Mouse (Mus musculus) neural tube, embryonic 14.5 days (tissue): Measurements from ENCODE around the gene Slc28a1. TPM values are rescaled to one million over a fixed set of nuclear protein-coding genes. Genes with fewer than 3 reads are reported as not detected.
"Not testable (repeated sequence)": the region's sequence is repeated elsewhere in the genome, so short reads cannot be mapped to it uniquely, and the experiment has no call there.

Source experiments
- ATAC-seq: fragments of 200-750 bp; cut with Nextera tagmentation; 2 replicates; pipeline ENCODE4 v1.8.0; 2017; ENCODE audit warnings: low read depth, mild to moderate bottlenecking, moderate TSS enrichment, moderate library complexity
- H3K27ac ChIP-seq: fragments of 300-500 bp; sonication (generic); 2 replicates; pipeline ENCODE4 v1.5.1; 2014; ENCODE audit warnings: low read depth, mild to moderate bottlenecking, control low read depth, low read length, moderate library complexity, mixed read lengths
- H3K27me3 ChIP-seq: fragments of 300-500 bp; sonication (generic); 2 replicates; pipeline ENCODE4 v1.6.1; 2014; ENCODE audit warnings: low read length; ENCODE audit not compliant: control insufficient read depth, insufficient read depth
- H3K36me3 ChIP-seq: fragments of 300-500 bp; sonication (generic); 2 replicates; pipeline ENCODE4 v1.6.1; 2014; ENCODE audit warnings: low read length, mixed read lengths; ENCODE audit not compliant: control insufficient read depth, insufficient read depth
- H3K4me1 ChIP-seq: fragments of 300-500 bp; sonication (generic); 2 replicates; pipeline ENCODE4 v1.6.1; 2014; ENCODE audit warnings: low read length; ENCODE audit not compliant: control insufficient read depth, insufficient read depth
- H3K4me2 ChIP-seq: fragments of 300-500 bp; sonication (generic); 2 replicates; pipeline ENCODE4 v1.6.1; 2014; ENCODE audit warnings: mild to moderate bottlenecking, low read depth, low read length, control low read depth
- H3K4me3 ChIP-seq: fragments of 300-500 bp; sonication (generic); 2 replicates; pipeline ENCODE4 v1.5.1; 2014; ENCODE audit warnings: low read depth, low read length, control low read depth, mixed read lengths
- H3K9ac ChIP-seq: fragments of 300-500 bp; sonication (generic); replicated peaks from 2 replicates; pipeline ENCODE4 v1.6.1; 2014; ENCODE audit warnings: low read depth, mild to moderate bottlenecking, control low read depth, low read length, mixed read lengths
- H3K9me3 ChIP-seq: fragments of 300-500 bp; sonication (generic); 2 replicates; pipeline ENCODE4 v1.6.1; 2016; ENCODE audit warnings: low read length; ENCODE audit not compliant: control insufficient read depth
- WGBS: fragments of 180-500 bp; shearing (Covaris S2); extraction: QIAGEN DNeasy Blood & Tissue Kit; methylation state at CpG from one replicate; pipeline ENCODE4 v1.1.7; 2014; 5-methylcytosine and 5-hydroxymethylcytosine counted together
- polyA plus RNA-seq: library from polyadenylated mRNA; unstranded; fragments of >200 nt; fragmentation: Nextera tagmentation; extraction: Ambion mirVana; gene quantifications from 2 replicates; pipeline ENCODE4 v1.2.1, GENCODE M21; 2014

The Slc28a1 gene
- polyA plus RNA-seq, 1 experiment from 2014 or later: not detected

DNA sequence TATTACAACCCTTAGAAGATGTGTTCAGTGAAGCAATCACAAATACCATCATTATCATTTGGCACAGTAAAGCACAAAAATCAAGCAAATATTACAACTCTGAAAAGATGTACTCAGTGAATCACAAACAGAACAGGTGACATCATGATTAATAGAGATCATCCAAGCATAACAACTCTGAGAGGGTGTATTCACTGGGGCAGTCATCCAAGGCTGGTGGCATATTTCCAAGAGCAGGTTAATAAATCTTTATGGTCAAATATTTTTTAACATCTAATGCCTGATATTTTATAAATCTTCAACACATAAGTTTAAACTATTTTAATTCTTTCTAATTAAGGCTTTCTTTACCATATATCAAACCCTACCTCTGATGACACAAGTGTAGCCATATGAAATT lies 71.4 kb downstream of the Slc28a1 start:
- not testable (repeated sequence) for H3K36me3 ChIP-seq, H3K27me3 ChIP-seq, H3K4me2 ChIP-seq, H3K4me1 ChIP-seq, H3K4me3 ChIP-seq, H3K9me3 ChIP-seq, H3K27ac ChIP-seq, ATAC-seq, H3K9ac ChIP-seq

DNA sequence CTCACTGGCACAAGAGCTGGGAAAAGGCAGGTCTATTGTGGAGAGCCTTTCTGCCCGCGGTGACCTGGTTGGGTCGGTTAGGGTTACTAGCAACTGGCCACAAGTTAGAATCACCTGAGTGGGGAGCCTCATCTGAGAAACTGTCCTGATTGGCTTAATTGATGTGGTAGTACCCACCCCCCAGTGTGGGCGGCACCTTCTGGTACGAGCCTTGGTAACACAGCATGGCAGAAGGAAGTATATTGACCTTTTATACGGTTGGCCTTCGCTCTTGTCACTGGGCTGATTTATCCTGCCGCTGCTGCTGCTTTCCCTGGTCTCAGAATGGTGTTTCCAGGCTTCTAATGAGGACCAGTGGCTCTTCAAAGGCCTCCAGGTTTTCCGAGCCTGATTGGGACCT lies 74.6 kb downstream of the Slc28a1 start:
- Histone ChIP-seq H3K9ac (no peak overlapping the region), H3K27ac (no peak overlapping the region), H3K9me3 (no peaks in the 10 kb centered on the region), H3K27me3 (no peaks in the 10 kb centered on the region), H3K4me2 (no peak overlapping the region), H3K4me3 (no peak overlapping the region), H3K4me1 (no peaks in the 10 kb centered on the region), H3K36me3 (no peaks in the 10 kb centered on the region)
- no peak for ATAC-seq
- WGBS: 69% methylated on average over 9 of the region's 9 CpGs

DNA sequence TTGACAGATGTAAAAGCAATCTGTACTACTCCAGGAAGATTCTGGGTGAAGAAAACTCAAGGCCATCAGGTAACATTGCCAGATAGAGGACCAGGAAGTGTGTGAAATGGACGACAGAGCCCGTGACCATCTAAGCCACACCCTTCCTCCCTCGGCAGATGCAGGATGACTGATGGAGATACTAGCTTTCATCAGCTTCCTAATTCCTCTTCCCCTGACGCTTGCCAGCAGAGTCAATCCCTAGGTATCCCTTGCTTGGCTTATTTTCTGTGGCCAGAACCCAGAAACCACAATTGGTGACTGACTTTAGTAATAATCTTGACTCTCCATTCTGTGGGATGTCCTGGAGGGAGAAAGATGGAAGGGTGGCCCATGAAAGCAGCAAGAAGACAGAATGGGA lies 80.9 kb downstream of the Slc28a1 start:
- Histone ChIP-seq H3K36me3 (no peaks in the 10 kb centered on the region), H3K9ac (no peak overlapping the region), H3K27me3 (no peaks in the 10 kb centered on the region), H3K4me2 (no peak overlapping the region), H3K9me3 (no peaks in the 10 kb centered on the region), H3K4me3 (no peak overlapping the region), H3K4me1 (no peaks in the 10 kb centered on the region), H3K27ac (no peak overlapping the region)
- WGBS: 64% methylated on average over 4 of the region's 4 CpGs
- no peak for ATAC-seq

DNA sequence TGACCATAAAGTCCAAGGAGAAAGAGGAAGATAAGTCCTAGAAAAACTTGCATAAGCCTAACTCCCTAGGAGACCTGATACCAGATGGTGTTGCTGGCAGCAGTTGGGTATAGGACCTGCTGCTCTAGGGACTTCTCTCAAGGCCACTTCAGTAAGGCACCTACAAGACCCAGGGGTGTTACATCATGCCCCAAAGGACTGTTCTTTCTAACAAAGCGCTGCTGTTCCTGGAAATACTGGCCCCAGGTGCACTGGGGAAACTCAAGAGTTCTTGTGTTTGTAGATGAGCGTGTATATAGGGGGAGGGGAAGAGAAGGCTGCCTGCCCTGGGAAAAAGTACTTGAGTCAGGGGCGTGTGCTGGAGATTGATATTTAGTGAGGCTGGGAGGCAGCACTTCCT lies 82.2 kb downstream of the Slc28a1 start:
- Histone ChIP-seq H3K9ac (no peak overlapping the region), H3K27ac (no peak overlapping the region), H3K27me3 (no peaks in the 10 kb centered on the region), H3K4me2 (no peak overlapping the region), H3K36me3 (no peaks in the 10 kb centered on the region), H3K4me3 (no peak overlapping the region), H3K4me1 (no peaks in the 10 kb centered on the region), H3K9me3 (no peaks in the 10 kb centered on the region)
- no peak for ATAC-seq
- 81% methylated on average over 3 of the region's 3 CpGs for WGBS

DNA sequence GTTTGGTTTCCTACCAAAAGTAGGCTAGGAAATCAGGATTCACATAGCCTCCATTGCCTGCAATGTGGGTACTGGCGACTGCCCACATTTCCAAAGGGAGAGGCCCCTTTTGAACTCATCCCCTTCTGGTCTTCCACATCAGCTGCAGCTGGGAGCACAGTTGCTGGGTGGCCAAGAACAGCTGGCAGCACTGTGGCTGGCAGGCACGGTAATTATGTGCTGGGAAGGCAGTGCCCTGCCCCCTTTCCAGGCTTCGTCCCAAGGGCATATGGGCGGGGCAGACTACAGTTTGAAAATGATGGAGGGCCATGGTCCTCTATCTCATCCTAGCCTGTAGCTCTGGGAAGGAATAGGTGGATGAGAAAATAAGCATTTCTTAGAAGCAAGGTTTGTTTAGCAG lies 83.9 kb downstream of the Slc28a1 start:
- no peak overlapping the region for H3K4me2 ChIP-seq
- ATAC-seq: no peak
- H3K4me3 ChIP-seq: no peak overlapping the region
- no peaks in the 10 kb centered on the region for H3K27me3 ChIP-seq
- no peak overlapping the region for H3K27ac ChIP-seq
- no peaks in the 10 kb centered on the region for H3K9me3 ChIP-seq
- WGBS: 21% methylated on average over 4 of the region's 4 CpGs
- H3K9ac ChIP-seq: no peak overlapping the region
- H3K36me3 ChIP-seq: no peaks in the 10 kb centered on the region
- no peaks in the 10 kb centered on the region for H3K4me1 ChIP-seq

DNA sequence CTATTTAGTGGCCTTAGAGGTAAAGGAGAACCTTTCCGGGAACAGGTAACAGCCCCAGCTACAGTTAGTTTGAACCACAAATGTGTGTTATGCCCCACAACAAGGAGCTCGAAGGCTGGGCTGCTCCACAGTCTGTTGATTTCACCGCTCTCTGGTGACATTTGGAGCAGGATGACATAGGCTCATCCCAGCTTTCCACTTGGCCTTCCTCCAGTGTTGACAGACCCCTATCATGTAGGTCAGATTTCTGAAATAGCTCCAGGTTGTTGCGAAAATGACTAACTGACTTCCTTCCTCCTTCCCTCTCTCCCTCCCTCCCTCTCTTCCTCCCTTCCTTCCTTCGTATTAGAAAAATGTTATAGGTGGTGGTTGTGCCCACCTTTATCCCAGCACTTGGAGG lies 84.5 kb downstream of the Slc28a1 start:
- WGBS: 70% methylated on average over 5 of the region's 5 CpGs
- H3K4me3 ChIP-seq: no peak overlapping the region
- H3K27me3 ChIP-seq: no peaks in the 10 kb centered on the region
- no peak overlapping the region for H3K4me2 ChIP-seq
- H3K36me3 ChIP-seq: no peaks in the 10 kb centered on the region
- no peak overlapping the region for H3K27ac ChIP-seq
- no peak for ATAC-seq
- no peaks in the 10 kb centered on the region for H3K9me3 ChIP-seq
- no peaks in the 10 kb centered on the region for H3K4me1 ChIP-seq
- H3K9ac ChIP-seq: no peak overlapping the region

DNA sequence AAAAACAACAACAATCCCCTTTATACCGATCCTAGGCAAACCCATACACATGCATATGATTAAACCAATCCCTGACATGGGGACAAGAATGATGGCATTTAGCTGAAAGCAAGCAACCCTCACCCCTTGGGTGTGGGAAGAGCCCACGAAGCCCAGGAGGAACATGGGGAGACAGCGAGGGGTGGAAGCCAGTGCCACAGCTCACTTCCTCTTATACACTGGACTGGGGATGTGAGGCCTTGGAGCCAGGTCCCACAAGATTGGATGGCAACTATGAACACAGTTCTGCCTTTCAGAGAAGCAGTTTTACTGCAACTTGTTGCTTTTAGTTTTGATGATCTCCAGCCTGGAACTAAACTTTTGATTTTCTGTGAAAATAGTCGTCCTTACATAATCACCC lies 85.2 kb downstream of the Slc28a1 start:
- no peak overlapping the region for H3K9ac ChIP-seq
- no peak for ATAC-seq
- H3K4me2 ChIP-seq: no peak overlapping the region
- WGBS: 59% methylated on average over 4 of the region's 4 CpGs
- no peaks in the 10 kb centered on the region for H3K9me3 ChIP-seq
- no peak overlapping the region for H3K4me3 ChIP-seq
- H3K4me1 ChIP-seq: no peaks in the 10 kb centered on the region
- no peaks in the 10 kb centered on the region for H3K27me3 ChIP-seq
- no peaks in the 10 kb centered on the region for H3K36me3 ChIP-seq
- H3K27ac ChIP-seq: no peak overlapping the region

DNA sequence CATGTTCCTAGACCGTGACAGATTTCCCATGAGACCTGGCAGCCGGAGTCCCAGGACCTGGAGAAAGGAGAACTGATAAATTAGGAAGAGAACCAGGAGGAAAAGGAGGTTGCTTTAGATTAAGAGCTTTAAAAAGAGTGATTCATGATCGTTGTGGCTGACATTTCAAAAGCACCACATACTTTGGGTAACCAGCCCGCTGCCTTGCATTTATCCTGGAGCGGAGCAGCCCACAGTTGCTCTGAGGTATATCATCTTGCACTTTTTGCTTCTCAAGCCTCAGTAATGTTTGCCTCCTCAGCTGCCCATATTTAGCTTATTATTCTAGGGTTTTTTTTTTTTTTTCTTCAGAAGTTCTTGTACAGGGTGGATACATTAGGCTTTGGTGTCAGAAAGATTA lies 87.8 kb downstream of the Slc28a1 start:
- Histone ChIP-seq H3K27ac (no peak overlapping the region), H3K4me2 (no peak overlapping the region), H3K36me3 (no peaks in the 10 kb centered on the region), H3K27me3 (no peaks in the 10 kb centered on the region), H3K9ac (no peak overlapping the region), H3K4me3 (no peak overlapping the region), H3K9me3 (no peaks in the 10 kb centered on the region), H3K4me1 (no peaks in the 10 kb centered on the region)
- ATAC-seq: no peak
- 51% methylated on average over 5 of the region's 5 CpGs for WGBS

DNA sequence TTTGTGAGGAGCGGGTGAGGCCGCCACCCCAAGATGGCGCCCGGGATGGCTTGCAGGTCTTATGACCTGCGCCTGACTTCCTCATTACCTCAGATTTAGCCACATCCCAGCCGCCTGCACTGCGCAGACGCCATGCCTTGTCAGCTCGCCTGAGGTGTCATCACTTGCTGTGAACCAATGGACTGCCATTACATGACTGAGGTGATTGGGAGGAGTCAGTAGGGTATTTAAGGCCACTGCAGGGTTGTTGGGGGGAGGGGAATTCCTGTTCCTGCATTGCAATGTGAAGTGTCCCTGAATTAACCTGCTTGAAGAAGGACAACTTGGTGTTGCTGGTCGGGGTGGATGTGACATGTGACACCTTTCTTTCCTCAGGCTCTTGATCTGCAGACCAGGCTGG lies 89.0 kb downstream of the Slc28a1 start:
- not testable (repeated sequence) for H3K36me3 ChIP-seq, H3K27ac ChIP-seq, H3K4me1 ChIP-seq, ATAC-seq, H3K9me3 ChIP-seq, H3K27me3 ChIP-seq, H3K9ac ChIP-seq, H3K4me3 ChIP-seq, H3K4me2 ChIP-seq
- 90% methylated on average over 10 of the region's 10 CpGs for WGBS

DNA sequence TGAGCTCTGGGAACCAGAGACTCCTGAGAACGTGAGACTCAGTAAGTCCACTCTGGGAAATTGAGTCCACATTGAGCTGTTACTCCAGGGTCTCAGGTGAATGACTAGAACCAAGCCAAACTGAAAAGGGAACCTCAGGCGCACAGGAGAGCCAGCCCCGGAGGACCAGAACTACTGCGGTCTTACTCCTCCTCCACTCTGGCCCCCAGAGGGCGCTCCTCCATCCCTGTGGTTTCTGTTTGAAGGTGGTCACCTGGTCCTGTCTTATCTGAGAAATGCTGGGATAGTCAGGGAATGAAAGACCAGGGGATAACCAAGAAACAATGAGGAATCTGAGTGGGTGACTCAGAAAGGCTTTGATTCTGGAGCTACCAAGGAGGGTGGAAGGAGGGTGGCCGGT lies 94.3 kb downstream of the Slc28a1 start:
- peaks cover 25% of the 10 kb centered on the region for H3K27me3 ChIP-seq
- no peak overlapping the region for H3K4me2 ChIP-seq
- no peak overlapping the region for H3K27ac ChIP-seq
- no peak overlapping the region for H3K9ac ChIP-seq
- no peak overlapping the region for H3K4me3 ChIP-seq
- no peak for ATAC-seq
- H3K4me1 ChIP-seq: no peaks in the 10 kb centered on the region
- WGBS: 16% methylated on average over 6 of the region's 6 CpGs
- no peaks in the 10 kb centered on the region for H3K36me3 ChIP-seq
- no peaks in the 10 kb centered on the region for H3K9me3 ChIP-seq
